Mouse (Mus musculus) embryonic facial prominence, embryonic 11.5 days (tissue): ENCODE data around the gene Upp2. TPM values are rescaled to one million over a fixed set of nuclear protein-coding genes. Genes with fewer than 3 reads are reported as not detected.
A peak's percentile ranks its signal among the peaks of the same experiment; 100 is the strongest.

Experiments
- ATAC-seq: fragments of 200-750 bp; cut with Nextera tagmentation; replicated peaks from 2 replicates; pipeline ENCODE4 v1.8.0; 2017; ENCODE audit warnings: low read depth; ENCODE audit not compliant: insufficient number of reproducible peaks, low FRiP score, low TSS enrichment
- DNase-seq: peaks from one replicate; pipeline ENCODE4 v3.0.0-alpha.2; 2015; ENCODE audit warnings: low spot score
- H3K27ac ChIP-seq: fragments of 300-500 bp; sonication (generic); replicated peaks from 2 replicates; pipeline ENCODE4 v1.5.1; 2014; ENCODE audit warnings: mild to moderate bottlenecking, low read depth, low read length, control low read depth
- H3K27me3 ChIP-seq: fragments of 300-500 bp; sonication (generic); 2 replicates; pipeline ENCODE4 v1.6.1; 2014; ENCODE audit warnings: mild to moderate bottlenecking, low read length, moderate library complexity, mixed read lengths; ENCODE audit not compliant: control insufficient read depth, insufficient read depth
- H3K36me3 ChIP-seq: fragments of 300-500 bp; sonication (generic); replicated peaks from 2 replicates; pipeline ENCODE4 v1.6.1; 2014; ENCODE audit warnings: low read depth, mild to moderate bottlenecking, low read length, moderate library complexity, mixed read lengths; ENCODE audit not compliant: control insufficient read depth, insufficient read depth
- H3K4me1 ChIP-seq: fragments of 300-500 bp; sonication (generic); 2 replicates; pipeline ENCODE4 v1.6.1; 2014; ENCODE audit warnings: low read length, mixed read lengths; ENCODE audit not compliant: control insufficient read depth, insufficient read depth
- H3K4me2 ChIP-seq: fragments of 300-500 bp; sonication (generic); 2 replicates; pipeline ENCODE4 v1.6.1; 2014; ENCODE audit warnings: low read depth, mild to moderate bottlenecking, control low read depth, low read length, moderate library complexity
- H3K4me3 ChIP-seq: fragments of 300-500 bp; sonication (generic); 2 replicates; pipeline ENCODE4 v1.5.1; 2014; ENCODE audit warnings: low read depth, low read length, control low read depth
- H3K9ac ChIP-seq: fragments of 300-500 bp; sonication (generic); replicated peaks from 2 replicates; pipeline ENCODE4 v1.6.1; 2014; ENCODE audit warnings: mild to moderate bottlenecking, control low read depth, low read length
- H3K9me3 ChIP-seq: fragments of 300-500 bp; sonication (generic); replicated peaks from 2 replicates; pipeline ENCODE4 v1.6.1; 2016; ENCODE audit warnings: mild to moderate bottlenecking, low read length, inconsistent platforms, mixed read lengths; ENCODE audit not compliant: control insufficient read depth
- WGBS: fragments of 180-500 bp; shearing (Covaris S2); extraction: QIAGEN DNeasy Blood & Tissue Kit; methylation state at CpG from one replicate; pipeline ENCODE4 v1.1.7; 2014; 5-methylcytosine and 5-hydroxymethylcytosine counted together
- polyA plus RNA-seq: library from polyadenylated mRNA; unstranded; fragments of >200 nt; fragmentation: Nextera tagmentation; extraction: Ambion mirVana; gene quantifications from 2 replicates; pipeline ENCODE4 v1.2.1, GENCODE M21; 2014

Upp2 gene
- polyA plus RNA-seq, 1 experiment from 2014 or later: 5.0 TPM

DNA sequence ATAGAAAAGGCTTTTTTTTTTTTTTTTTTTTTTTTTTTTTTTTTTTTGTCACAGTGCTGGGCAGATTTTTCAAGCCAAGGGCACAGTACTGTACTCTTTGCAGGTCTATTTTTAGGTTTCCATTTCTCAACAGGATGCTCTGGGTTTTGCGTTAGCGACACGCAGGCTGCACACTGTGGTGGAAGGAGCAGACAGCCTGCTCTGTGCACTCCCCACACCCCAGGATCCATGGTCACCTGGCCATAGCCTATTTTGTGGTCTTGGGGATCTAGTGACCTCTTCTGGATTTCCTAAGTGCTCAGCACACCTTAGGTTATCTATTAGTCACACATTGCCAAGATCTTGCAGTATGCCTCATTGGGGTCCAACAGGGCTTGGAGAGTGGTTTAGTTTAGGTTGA is 100.2 kb downstream of the Upp2 start:
- no peak overlapping the region for H3K4me3 ChIP-seq
- no peak for ATAC-seq
- 84% methylated on average over 3 of the region's 3 CpGs for WGBS
- no peak overlapping the region for H3K4me2 ChIP-seq
- DNase-seq: no peak
- H3K27ac ChIP-seq: no peak overlapping the region
- no peak overlapping the region for H3K9ac ChIP-seq
- H3K27me3 ChIP-seq: no peaks in the 10 kb centered on the region
- H3K4me1 ChIP-seq: no peaks in the 10 kb centered on the region
- H3K36me3 ChIP-seq: no peaks in the 10 kb centered on the region
- H3K9me3 ChIP-seq: no peaks in the 10 kb centered on the region

- Histone ChIP-seq H3K27ac (no peak overlapping the region), H3K4me2 (no peak overlapping the region), H3K36me3 (no peaks in the 10 kb centered on the region), H3K27me3 (no peaks in the 10 kb centered on the region), H3K4me3 (no peak overlapping the region), H3K9ac (no peak overlapping the region), H3K9me3 (no peaks in the 10 kb centered on the region), H3K4me1 (no peaks in the 10 kb centered on the region)
- DNase-seq (peak; percentile 74), ATAC-seq (no peak)
- WGBS: 50% methylated on average over 9 of the region's 9 CpGs
Observed at GRCm38 (mm10) chr2:58667991-58668390, 100.9 kb downstream of the Upp2 start.

- Histone ChIP-seq H3K4me3 (no peak overlapping the region), H3K27me3 (no peaks in the 10 kb centered on the region), H3K36me3 (no peaks in the 10 kb centered on the region), H3K4me2 (no peak overlapping the region), H3K4me1 (no peaks in the 10 kb centered on the region), H3K27ac (no peak overlapping the region), H3K9me3 (no peaks in the 10 kb centered on the region), H3K9ac (no peak overlapping the region)
- 94% methylated on average over 3 of the region's 3 CpGs for WGBS
- ATAC-seq: no peak
- DNase-seq: no peak
Observed at GRCm38 (mm10) chr2:58669114-58669513, 102.0 kb downstream of the Upp2 start.

DNA sequence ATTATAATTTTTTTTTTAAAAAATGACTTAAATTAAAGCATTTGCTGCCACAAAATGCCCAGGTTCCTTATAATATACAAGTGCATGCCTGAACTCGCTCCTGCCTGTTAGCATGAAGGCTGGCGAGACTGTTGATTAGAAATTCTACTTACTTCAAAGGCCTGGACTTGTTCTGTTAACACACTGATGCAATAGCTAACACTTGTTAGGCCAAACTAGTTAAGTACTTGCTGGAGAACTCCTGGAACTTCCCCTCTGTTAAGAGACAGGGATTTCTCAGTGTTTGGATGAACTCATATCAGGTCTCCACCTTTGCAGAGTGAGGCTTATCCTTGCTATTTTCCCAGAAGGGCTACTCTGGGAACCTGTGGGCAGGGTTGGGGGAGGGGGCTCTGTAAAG is 105.4 kb downstream of the Upp2 start:
- Histone ChIP-seq H3K4me2 (no peak overlapping the region), H3K4me3 (no peak overlapping the region), H3K9me3 (no peaks in the 10 kb centered on the region), H3K27me3 (no peaks in the 10 kb centered on the region), H3K27ac (no peak overlapping the region), H3K9ac (no peak overlapping the region), H3K4me1 (no peaks in the 10 kb centered on the region), H3K36me3 (no peaks in the 10 kb centered on the region)
- WGBS: 90% methylated on average over 2 of the region's 2 CpGs
- DNase-seq (no peak), ATAC-seq (no peak)

DNA sequence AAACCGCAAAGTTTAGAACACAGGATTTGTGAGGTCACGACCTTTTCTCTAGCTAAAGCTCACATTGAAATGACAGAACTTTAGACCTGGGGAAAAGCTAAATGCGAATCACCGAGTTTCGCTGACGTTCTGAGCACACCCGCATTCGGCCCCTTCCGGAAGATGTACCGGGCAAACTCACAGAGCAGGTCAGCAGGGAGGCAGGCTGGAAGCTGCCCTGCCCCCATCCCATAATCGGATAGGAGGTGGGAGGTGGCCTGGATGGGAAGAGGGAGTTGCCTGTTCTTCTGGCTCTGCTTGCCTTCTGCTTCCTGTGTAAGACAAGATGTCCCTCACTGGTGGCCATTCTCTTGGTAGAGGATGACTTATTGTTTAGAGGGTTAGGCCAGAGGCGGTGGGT is 112.9 kb downstream of the Upp2 start:
- Histone ChIP-seq H3K4me1 (no peaks in the 10 kb centered on the region), H3K4me3 (no peak overlapping the region), H3K4me2 (no peak overlapping the region), H3K36me3 (no peaks in the 10 kb centered on the region), H3K27me3 (no peaks in the 10 kb centered on the region), H3K9ac (no peak overlapping the region), H3K9me3 (no peaks in the 10 kb centered on the region), H3K27ac (no peak overlapping the region)
- ATAC-seq (no peak), DNase-seq (no peak)
- 79% methylated on average over 12 of the region's 12 CpGs for WGBS

GRCm38 (mm10) chr2:58680794-58681193 is 113.7 kb downstream of the Upp2 start:
- H3K9ac ChIP-seq: no peak overlapping the region
- H3K4me1 ChIP-seq: no peaks in the 10 kb centered on the region
- WGBS: 37% methylated on average over 6 of the region's 6 CpGs
- peak; percentile 76 for DNase-seq
- H3K4me3 ChIP-seq: no peak overlapping the region
- H3K9me3 ChIP-seq: no peaks in the 10 kb centered on the region
- H3K27ac ChIP-seq: no peak overlapping the region
- no peak for ATAC-seq
- no peaks in the 10 kb centered on the region for H3K36me3 ChIP-seq
- no peaks in the 10 kb centered on the region for H3K27me3 ChIP-seq
- no peak overlapping the region for H3K4me2 ChIP-seq

DNA sequence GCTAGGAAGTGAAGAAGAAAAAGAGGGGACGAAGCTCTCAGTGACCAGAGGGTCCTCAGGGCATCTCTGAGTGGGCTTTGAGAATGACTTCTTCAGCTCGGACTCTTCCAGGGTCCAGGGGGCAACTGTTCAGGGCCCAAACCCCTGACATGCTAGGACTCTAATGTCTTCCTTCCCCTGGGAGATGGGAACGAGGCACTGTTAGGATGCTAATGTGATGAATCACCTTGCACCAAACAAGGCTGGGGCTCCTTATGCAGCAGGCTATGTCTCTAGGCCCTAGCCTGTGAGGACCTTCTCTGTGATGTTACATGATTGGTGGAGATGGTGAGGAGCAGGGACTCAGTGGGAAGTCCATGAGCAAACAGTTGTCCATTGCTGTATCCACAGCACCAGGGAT is 114.3 kb downstream of the Upp2 start:
- Histone ChIP-seq H3K27ac (no peak overlapping the region), H3K9me3 (no peaks in the 10 kb centered on the region), H3K4me1 (no peaks in the 10 kb centered on the region), H3K4me2 (no peak overlapping the region), H3K36me3 (no peaks in the 10 kb centered on the region), H3K4me3 (no peak overlapping the region), H3K27me3 (no peaks in the 10 kb centered on the region), H3K9ac (no peak overlapping the region)
- 75% methylated on average over 3 of the region's 3 CpGs for WGBS
- ATAC-seq (peak; percentile 34; the same call in 1 of the 2 replicates), DNase-seq (no peak)

- ATAC-seq: no peak
- no peak overlapping the region for H3K4me2 ChIP-seq
Observed at GRCm38 (mm10) chr2:58697501-58697900, 130.4 kb downstream of the Upp2 start.

More at GRCm38 (mm10) chr2:58697501-58697900, 130.4 kb downstream of the Upp2 start:
- Histone ChIP-seq H3K27me3 (no peaks in the 10 kb centered on the region), H3K9me3 (no peaks in the 10 kb centered on the region), H3K4me3 (no peak overlapping the region), H3K9ac (no peak overlapping the region), H3K36me3 (no peaks in the 10 kb centered on the region), H3K27ac (no peak overlapping the region), H3K4me1 (no peaks in the 10 kb centered on the region)
- DNase-seq: no peak
- 76% methylated on average over 8 of the region's 8 CpGs for WGBS
